Mouse (Mus musculus): ENCODE data around the gene Aamdc. TPM values are rescaled to one million over a fixed set of nuclear protein-coding genes. Genes with fewer than 3 reads are reported as not detected.
A peak's percentile ranks its signal among the peaks of the same experiment; 100 is the strongest.

Gene Aamdc
- polyA plus RNA-seq, 1 experiment from 2014 or later, result 16.1 TPM

- no peaks in the 10 kb centered on the region for H3K36me3 ChIP-seq (ENCODE audit: control insufficient read depth, insufficient read depth)
- H3K4me1 ChIP-seq (ENCODE audit: control insufficient read depth, low read depth, low read length), result peaks cover 25% of the 10 kb centered on the region
- H3K27ac ChIP-seq (ENCODE audit: low read length), result no peak overlapping the region
- no peak overlapping the region for H3K4me2 ChIP-seq (ENCODE audit: low read depth, low read length)
- no peak for ATAC-seq (ENCODE audit: low read depth)
- H3K9me3 ChIP-seq (replicated peaks; ENCODE audit: control insufficient read depth, low read length), result no peaks in the 10 kb centered on the region
- H3K4me3 ChIP-seq (ENCODE audit: low read depth, low read length), result no peak overlapping the region
- no peak overlapping the region for H3K9ac ChIP-seq (ENCODE audit: low read depth, low read length)
- 69% methylated on average over 5 of the region's 5 CpGs for WGBS (ENCODE audit: insufficient replicate concordance)
- no peaks in the 10 kb centered on the region for H3K27me3 ChIP-seq (ENCODE audit: control insufficient read depth, insufficient read depth, low read depth, low read length)
Observed at GRCm38 (mm10) chr7:97588506-97588905, 9.2 kb upstream of the Aamdc start.

- H3K36me3 ChIP-seq (ENCODE audit: control insufficient read depth, insufficient read depth), result no peaks in the 10 kb centered on the region
- peak overlapping the region; percentile 95 for H3K27ac ChIP-seq (ENCODE audit: low read length)
- H3K9ac ChIP-seq (ENCODE audit: low read depth, low read length), result peak overlapping the region; percentile 95
- peaks cover 12% of the 10 kb centered on the region for H3K4me1 ChIP-seq (ENCODE audit: control insufficient read depth, low read depth, low read length)
- H3K9me3 ChIP-seq (replicated peaks; ENCODE audit: control insufficient read depth, low read length), result no peaks in the 10 kb centered on the region
- WGBS (ENCODE audit: insufficient replicate concordance), result under 1% methylated on average over 11 of the region's 11 CpGs
- H3K4me3 ChIP-seq (ENCODE audit: low read depth, low read length), result peak overlapping the region; percentile 91
- peak overlapping the region; percentile 65 for H3K4me2 ChIP-seq (ENCODE audit: low read depth, low read length)
- no peaks in the 10 kb centered on the region for H3K27me3 ChIP-seq (ENCODE audit: control insufficient read depth, insufficient read depth, low read depth, low read length)
- peak; percentile 28 for ATAC-seq (ENCODE audit: low read depth)
Observed at GRCm38 (mm10) chr7:97580843-97581214, 1.5 kb upstream of the Aamdc start.

DNA sequence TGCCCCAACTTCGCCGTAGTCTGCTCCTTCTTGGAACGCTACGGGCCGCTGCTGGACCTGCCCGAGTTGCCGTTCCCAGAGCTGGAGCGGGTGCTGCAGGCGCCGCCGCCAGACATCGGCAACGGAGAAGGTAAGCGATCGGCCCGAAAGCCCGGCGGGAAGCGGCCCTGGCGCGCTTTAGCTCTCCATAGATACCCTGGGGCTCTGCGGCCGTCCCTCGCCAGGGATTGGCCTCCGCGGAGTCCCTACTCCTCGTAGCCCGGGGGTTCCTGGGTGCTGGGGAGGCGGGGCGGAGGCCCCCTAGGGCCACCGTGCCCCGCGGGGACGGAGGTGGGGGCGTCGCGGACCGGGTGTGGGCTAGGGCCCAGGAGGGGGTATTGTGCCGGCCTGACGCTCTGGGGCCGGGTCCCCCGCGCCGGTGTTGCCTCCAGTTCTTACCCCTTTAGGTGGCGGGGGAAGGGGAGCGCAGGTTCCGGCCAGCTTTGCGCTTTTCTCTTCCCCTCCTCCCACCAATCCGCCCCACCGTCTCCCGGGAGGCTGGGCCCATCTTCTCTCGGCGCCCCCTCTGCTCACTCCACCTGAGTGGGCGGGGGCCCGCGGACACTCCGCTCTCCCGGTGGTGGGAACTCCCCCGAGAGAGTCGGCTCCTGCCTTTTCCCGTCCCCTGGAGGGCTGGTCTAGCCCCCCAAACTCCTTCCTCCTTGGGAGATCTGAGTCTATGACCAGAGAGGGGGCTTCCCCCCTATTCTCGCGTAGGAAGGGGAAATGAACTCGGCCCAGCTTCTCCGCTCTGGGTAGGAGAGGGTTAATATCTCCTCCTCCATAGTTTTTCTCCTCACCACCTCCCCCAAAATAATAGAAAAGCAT, 912 bp upstream of the Aamdc start:
- peak overlapping the region; percentile 65 for H3K4me2 ChIP-seq (ENCODE audit: low read depth, low read length)
- H3K9ac ChIP-seq (ENCODE audit: low read depth, low read length), result peak overlapping the region; percentile 95
- no peaks in the 10 kb centered on the region for H3K27me3 ChIP-seq (ENCODE audit: control insufficient read depth, insufficient read depth, low read depth, low read length)
- WGBS (ENCODE audit: insufficient replicate concordance), result under 1% methylated on average over 63 of the region's 65 CpGs
- H3K36me3 ChIP-seq (ENCODE audit: control insufficient read depth, insufficient read depth), result no peaks in the 10 kb centered on the region
- H3K27ac ChIP-seq (ENCODE audit: low read length), result peak overlapping the region; percentile 95
- peak overlapping the region; percentile 91 for H3K4me3 ChIP-seq (ENCODE audit: low read depth, low read length)
- peak; percentile 34 for ATAC-seq (ENCODE audit: low read depth)
- no peaks in the 10 kb centered on the region for H3K9me3 ChIP-seq (replicated peaks; ENCODE audit: control insufficient read depth, low read length)
- peaks cover 12% of the 10 kb centered on the region for H3K4me1 ChIP-seq (ENCODE audit: control insufficient read depth, low read depth, low read length)

- H3K36me3 ChIP-seq (ENCODE audit: control insufficient read depth, insufficient read depth), result no peaks in the 10 kb centered on the region
- H3K9me3 ChIP-seq (replicated peaks; ENCODE audit: control insufficient read depth, low read length), result no peaks in the 10 kb centered on the region
- peak overlapping the region; percentile 95 for H3K27ac ChIP-seq (ENCODE audit: low read length)
- WGBS (ENCODE audit: insufficient replicate concordance), result 27% methylated on average over 8 of the region's 8 CpGs
- peaks cover 12% of the 10 kb centered on the region for H3K4me1 ChIP-seq (ENCODE audit: control insufficient read depth, low read depth, low read length)
- peak overlapping the region; percentile 91 for H3K4me3 ChIP-seq (ENCODE audit: low read depth, low read length)
- H3K9ac ChIP-seq (ENCODE audit: low read depth, low read length), result peak overlapping the region; percentile 95
- no peak for ATAC-seq (ENCODE audit: low read depth)
- H3K27me3 ChIP-seq (ENCODE audit: control insufficient read depth, insufficient read depth, low read depth, low read length), result no peaks in the 10 kb centered on the region
- peak overlapping the region; percentile 65 for H3K4me2 ChIP-seq (ENCODE audit: low read depth, low read length)
Observed at GRCm38 (mm10) chr7:97578361-97579066, 783 bp downstream of the Aamdc start.

GRCm38 (mm10) chr7:97570389-97570788, 8.9 kb downstream of the Aamdc start:
- H3K4me2 ChIP-seq (ENCODE audit: low read depth, low read length), result no peak overlapping the region
- no peaks in the 10 kb centered on the region for H3K27me3 ChIP-seq (ENCODE audit: control insufficient read depth, insufficient read depth, low read depth, low read length)
- no peaks in the 10 kb centered on the region for H3K36me3 ChIP-seq (ENCODE audit: control insufficient read depth, insufficient read depth)
- no peaks in the 10 kb centered on the region for H3K9me3 ChIP-seq (replicated peaks; ENCODE audit: control insufficient read depth, low read length)
- no peak overlapping the region for H3K27ac ChIP-seq (ENCODE audit: low read length)
- no peaks in the 10 kb centered on the region for H3K4me1 ChIP-seq (ENCODE audit: control insufficient read depth, low read depth, low read length)
- H3K4me3 ChIP-seq (ENCODE audit: low read depth, low read length), result no peak overlapping the region
- WGBS (ENCODE audit: insufficient replicate concordance), result 58% methylated on average over 1 of the region's 1 CpGs
- ATAC-seq (ENCODE audit: low read depth), result no peak
- H3K9ac ChIP-seq (ENCODE audit: low read depth, low read length), result no peak overlapping the region

GRCm38 (mm10) chr7:97569372-97569771, 9.9 kb downstream of the Aamdc start:
- WGBS (ENCODE audit: insufficient replicate concordance), result 68% methylated on average over 4 of the region's 4 CpGs

DNA sequence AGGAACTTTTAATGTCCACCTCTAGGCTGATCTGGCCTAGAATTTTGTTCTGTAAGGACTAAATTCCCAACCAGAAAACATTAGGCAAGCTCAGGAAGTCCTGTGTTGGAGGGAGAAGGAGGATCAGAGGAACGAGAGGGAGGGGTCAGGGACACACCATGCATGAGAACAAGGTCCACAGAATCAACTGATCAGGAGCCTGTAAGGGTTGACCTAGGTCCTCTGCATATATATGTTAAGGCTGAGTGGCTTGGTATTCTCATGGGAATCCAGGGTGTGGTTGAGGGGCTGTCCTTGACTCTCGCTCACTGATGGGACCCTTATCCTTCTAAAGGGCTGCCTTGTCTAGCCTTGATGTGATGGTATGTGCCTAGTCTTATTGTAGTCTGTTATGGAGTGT, 15.7 kb downstream of the Aamdc start:
- H3K27ac ChIP-seq (ENCODE audit: low read length), result no peak overlapping the region
- no peaks in the 10 kb centered on the region for H3K27me3 ChIP-seq (ENCODE audit: control insufficient read depth, insufficient read depth, low read depth, low read length)
- H3K4me1 ChIP-seq (ENCODE audit: control insufficient read depth, low read depth, low read length), result no peaks in the 10 kb centered on the region
- 77% methylated on average over 2 of the region's 2 CpGs for WGBS (ENCODE audit: insufficient replicate concordance)
- no peak for ATAC-seq (ENCODE audit: low read depth)
- H3K36me3 ChIP-seq (ENCODE audit: control insufficient read depth, insufficient read depth), result no peaks in the 10 kb centered on the region
- no peak overlapping the region for H3K9ac ChIP-seq (ENCODE audit: low read depth, low read length)
- no peaks in the 10 kb centered on the region for H3K9me3 ChIP-seq (replicated peaks; ENCODE audit: control insufficient read depth, low read length)
- H3K4me3 ChIP-seq (ENCODE audit: low read depth, low read length), result no peak overlapping the region
- H3K4me2 ChIP-seq (ENCODE audit: low read depth, low read length), result no peak overlapping the region

More at GRCm38 (mm10) chr7:97569372-97569771, 9.9 kb downstream of the Aamdc start:
- no peaks in the 10 kb centered on the region for H3K9me3 ChIP-seq (replicated peaks; ENCODE audit: control insufficient read depth, low read length)
- H3K36me3 ChIP-seq (ENCODE audit: control insufficient read depth, insufficient read depth), result no peaks in the 10 kb centered on the region
- H3K4me1 ChIP-seq (ENCODE audit: control insufficient read depth, low read depth, low read length), result no peaks in the 10 kb centered on the region
- no peak overlapping the region for H3K9ac ChIP-seq (ENCODE audit: low read depth, low read length)
- H3K4me3 ChIP-seq (ENCODE audit: low read depth, low read length), result no peak overlapping the region
- H3K27me3 ChIP-seq (ENCODE audit: control insufficient read depth, insufficient read depth, low read depth, low read length), result no peaks in the 10 kb centered on the region
- no peak overlapping the region for H3K27ac ChIP-seq (ENCODE audit: low read length)
- no peak overlapping the region for H3K4me2 ChIP-seq (ENCODE audit: low read depth, low read length)
- 0 out of 2 replicates have a peak, but pooled peaks have one; percentile 30 for ATAC-seq (ENCODE audit: low read depth)

- Histone ChIP-seq H3K27me3 (ENCODE audit: control insufficient read depth, insufficient read depth, low read depth, low read length) (no peaks in the 10 kb centered on the region), H3K36me3 (ENCODE audit: control insufficient read depth, insufficient read depth) (no peaks in the 10 kb centered on the region), H3K9me3 (replicated peaks; ENCODE audit: control insufficient read depth, low read length) (no peaks in the 10 kb centered on the region), H3K27ac (ENCODE audit: low read length) (no peak overlapping the region), H3K9ac (ENCODE audit: low read depth, low read length) (no peak overlapping the region), H3K4me1 (ENCODE audit: control insufficient read depth, low read depth, low read length) (no peaks in the 10 kb centered on the region), H3K4me2 (ENCODE audit: low read depth, low read length) (no peak overlapping the region), H3K4me3 (ENCODE audit: low read depth, low read length) (no peak overlapping the region)
- ATAC-seq (ENCODE audit: low read depth), result no peak
- WGBS (ENCODE audit: insufficient replicate concordance), result 79% methylated on average over 9 of the region's 9 CpGs
Observed at GRCm38 (mm10) chr7:97550673-97551072, 28.6 kb downstream of the Aamdc start.

GRCm38 (mm10) chr7:97549301-97549700, 30.0 kb downstream of the Aamdc start:
- Histone ChIP-seq H3K36me3 (ENCODE audit: control insufficient read depth, insufficient read depth) (no peaks in the 10 kb centered on the region), H3K4me1 (ENCODE audit: control insufficient read depth, low read depth, low read length) (no peaks in the 10 kb centered on the region), H3K27me3 (ENCODE audit: control insufficient read depth, insufficient read depth, low read depth, low read length) (no peaks in the 10 kb centered on the region), H3K9ac (ENCODE audit: low read depth, low read length) (no peak overlapping the region), H3K4me2 (ENCODE audit: low read depth, low read length) (no peak overlapping the region), H3K9me3 (replicated peaks; ENCODE audit: control insufficient read depth, low read length) (no peaks in the 10 kb centered on the region), H3K4me3 (ENCODE audit: low read depth, low read length) (no peak overlapping the region), H3K27ac (ENCODE audit: low read length) (no peak overlapping the region)
- WGBS (ENCODE audit: insufficient replicate concordance), result 78% methylated on average over 10 of the region's 10 CpGs
- no peak for ATAC-seq (ENCODE audit: low read depth)
